Mouse (Mus musculus): ENCODE results near the gene Prdx1. TPM values are rescaled to one million over a fixed set of nuclear protein-coding genes. Genes with fewer than 3 reads are reported as not detected.

Prdx1 gene
- 1,503 and 1,977 TPM in 2 replicates for polyA plus RNA-seq (2014; fragmentation: Nextera tagmentation; extraction: Ambion mirVana)

DNA sequence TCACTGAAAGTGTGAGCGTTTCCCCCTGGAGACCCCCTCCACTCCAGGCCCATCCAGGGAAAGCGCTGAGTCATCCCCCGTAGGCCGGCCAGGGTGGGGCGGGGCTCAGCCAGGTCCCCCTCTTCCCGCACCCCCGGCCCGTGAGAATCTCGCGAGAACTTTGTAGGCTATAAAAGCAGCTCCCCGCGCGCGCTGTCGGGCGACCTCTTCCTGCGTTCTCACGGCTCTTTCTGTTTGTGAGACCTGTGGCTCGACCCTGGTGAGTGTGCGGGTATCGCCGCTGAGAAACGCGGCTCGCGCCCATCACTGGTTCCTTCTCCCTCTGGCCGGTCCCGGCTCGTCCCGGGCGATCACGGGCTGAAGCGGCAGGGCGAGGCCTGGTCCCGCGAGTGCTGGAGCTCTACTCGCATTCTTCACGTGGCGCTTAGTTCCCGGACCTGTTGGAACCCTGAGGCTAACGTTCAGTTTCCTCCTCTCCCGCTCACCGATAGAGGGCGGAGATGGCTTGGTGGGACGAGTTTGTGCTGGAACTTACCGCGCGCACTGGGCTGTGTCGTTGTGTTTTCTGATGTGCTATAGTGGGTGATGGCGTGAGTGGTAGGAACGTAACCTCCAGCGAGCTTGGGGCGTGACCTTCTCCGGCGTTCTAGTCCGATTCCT lies at the start of gene Prdx1:
Gene Prdx1, plus strand, starts transcription at position 143 of the 660 bp plus-strand sequence.
- WGBS, result under 1% methylated on average over 56 of the region's 56 CpGs
- peak; percentile 98 for ATAC-seq (ENCODE audit: low FRiP score, low TSS enrichment)
- Histone ChIP-seq H3K36me3 (ENCODE audit: control insufficient read depth, insufficient read depth, low read length) (peaks cover 29% of the 10 kb centered on the region), H3K27ac (ENCODE audit: low read depth, low read length) (peak within 1 kb of the TSS; percentile 95), H3K4me2 (replicated peaks; ENCODE audit: low read depth, low read length) (peak within 1 kb of the TSS; percentile 75), H3K9ac (ENCODE audit: low read depth, low read length) (peak within 1 kb of the TSS; percentile 77), H3K9me3 (ENCODE audit: control insufficient read depth, low read length) (no peaks in the 10 kb centered on the region), H3K27me3 (ENCODE audit: control insufficient read depth, insufficient read depth, low read length) (no peaks in the 10 kb centered on the region), H3K4me3 (ENCODE audit: low read length) (peak within 1 kb of the TSS; percentile 69), H3K4me1 (ENCODE audit: control insufficient read depth, insufficient read depth, low read length) (peaks cover 19% of the 10 kb centered on the region; the same call in 1 of the 2 replicates)

DNA sequence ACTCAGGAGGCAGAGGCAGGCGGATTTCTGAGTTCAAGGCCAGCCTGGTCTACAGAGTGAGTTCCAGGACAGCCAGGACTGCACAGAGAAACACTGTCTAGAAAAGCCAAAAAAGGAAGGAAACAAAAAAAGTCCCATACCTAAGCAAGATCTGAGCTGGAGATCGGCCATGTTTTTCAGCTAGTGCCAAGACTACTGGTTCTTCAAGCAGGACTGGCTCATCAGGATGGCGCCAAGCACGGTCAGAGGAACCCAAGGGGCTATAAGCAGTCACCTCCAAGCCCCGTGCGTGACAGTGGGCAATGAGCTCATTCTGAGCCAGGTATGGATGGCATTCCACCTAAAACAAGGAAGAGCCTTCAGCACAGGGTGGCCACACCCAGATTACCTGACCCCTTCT lies 46.5 kb upstream of the Prdx1 start:
- H3K27ac ChIP-seq (ENCODE audit: low read depth, low read length), result no peak overlapping the region
- no peak overlapping the region for H3K4me2 ChIP-seq (replicated peaks; ENCODE audit: low read depth, low read length)
- ATAC-seq (ENCODE audit: low FRiP score, low TSS enrichment), result no peak
- 94% methylated on average over 6 of the region's 6 CpGs for WGBS
- H3K9me3 ChIP-seq (ENCODE audit: control insufficient read depth, low read length), result no peaks in the 10 kb centered on the region
- no peak overlapping the region for H3K9ac ChIP-seq (ENCODE audit: low read depth, low read length)
- H3K36me3 ChIP-seq (ENCODE audit: control insufficient read depth, insufficient read depth, low read length), result peaks cover 90% of the 10 kb centered on the region
- no peaks in the 10 kb centered on the region for H3K27me3 ChIP-seq (ENCODE audit: control insufficient read depth, insufficient read depth, low read length)
- no peaks in the 10 kb centered on the region for H3K4me1 ChIP-seq (ENCODE audit: control insufficient read depth, insufficient read depth, low read length)
- H3K4me3 ChIP-seq (ENCODE audit: low read length), result no peak overlapping the region

DNA sequence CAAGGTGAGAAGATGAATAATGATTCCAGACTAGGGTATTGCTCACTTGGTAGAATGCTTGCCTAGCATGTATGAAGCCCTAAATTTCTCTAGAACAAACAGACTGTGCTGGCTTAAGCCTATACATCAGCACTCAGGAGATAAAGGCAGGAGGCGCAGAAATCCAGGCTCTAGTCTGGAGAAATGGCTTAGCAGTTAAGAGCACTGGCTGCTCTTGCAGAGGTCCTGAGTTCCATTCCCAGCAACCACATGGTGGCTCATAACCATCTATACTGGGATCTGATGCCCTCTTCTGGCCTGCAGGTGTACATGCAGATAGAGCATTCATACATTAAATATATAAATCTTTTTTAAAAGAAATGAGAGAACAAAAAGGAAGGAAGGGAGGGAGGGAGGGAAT lies 43.3 kb upstream of the Prdx1 start:
- 95% methylated on average over 1 of the region's 1 CpGs for WGBS
- ATAC-seq (ENCODE audit: low FRiP score, low TSS enrichment), result no peak
- H3K36me3 ChIP-seq (ENCODE audit: control insufficient read depth, insufficient read depth, low read length), result peaks cover 91% of the 10 kb centered on the region

DNA sequence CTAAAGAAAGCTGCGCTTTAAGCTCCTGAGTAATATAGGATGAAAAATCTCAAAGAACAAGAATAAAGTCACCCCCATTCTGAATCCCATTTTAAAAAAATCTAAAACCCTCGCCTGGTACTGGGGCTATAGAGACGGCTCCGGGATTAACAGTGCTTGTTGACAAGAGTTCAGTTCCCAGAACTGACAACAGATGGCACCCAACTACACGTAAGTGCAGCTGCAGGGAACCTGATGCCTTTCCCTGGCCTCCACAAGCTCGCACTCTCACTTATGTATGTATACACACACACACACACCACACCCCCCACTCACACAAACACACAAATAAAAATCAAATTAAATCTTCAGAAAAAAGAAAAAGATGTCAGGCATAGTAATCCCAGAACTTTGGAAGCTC lies 41.0 kb upstream of the Prdx1 start:
- Histone ChIP-seq H3K4me1 (ENCODE audit: control insufficient read depth, insufficient read depth, low read length) (peaks cover 4% of the 10 kb centered on the region), H3K4me3 (ENCODE audit: low read length) (no peak overlapping the region), H3K27me3 (ENCODE audit: control insufficient read depth, insufficient read depth, low read length) (no peaks in the 10 kb centered on the region), H3K4me2 (replicated peaks; ENCODE audit: low read depth, low read length) (no peak overlapping the region), H3K9ac (ENCODE audit: low read depth, low read length) (no peak overlapping the region), H3K27ac (ENCODE audit: low read depth, low read length) (no peak overlapping the region), H3K9me3 (ENCODE audit: control insufficient read depth, low read length) (no peaks in the 10 kb centered on the region), H3K36me3 (ENCODE audit: control insufficient read depth, insufficient read depth, low read length) (peaks cover 78% of the 10 kb centered on the region)
- 60% methylated on average over 6 of the region's 6 CpGs for WGBS
- no peak for ATAC-seq (ENCODE audit: low FRiP score, low TSS enrichment)

More for the DNA sequence above, 43.3 kb upstream of the Prdx1 start:
- no peak overlapping the region for H3K27ac ChIP-seq (ENCODE audit: low read depth, low read length)
- H3K4me3 ChIP-seq (ENCODE audit: low read length), result no peak overlapping the region
- H3K9ac ChIP-seq (ENCODE audit: low read depth, low read length), result no peak overlapping the region
- no peaks in the 10 kb centered on the region for H3K9me3 ChIP-seq (ENCODE audit: control insufficient read depth, low read length)
- H3K27me3 ChIP-seq (ENCODE audit: control insufficient read depth, insufficient read depth, low read length), result no peaks in the 10 kb centered on the region
- peaks cover 4% of the 10 kb centered on the region for H3K4me1 ChIP-seq (ENCODE audit: control insufficient read depth, insufficient read depth, low read length)
- no peak overlapping the region for H3K4me2 ChIP-seq (replicated peaks; ENCODE audit: low read depth, low read length)

DNA sequence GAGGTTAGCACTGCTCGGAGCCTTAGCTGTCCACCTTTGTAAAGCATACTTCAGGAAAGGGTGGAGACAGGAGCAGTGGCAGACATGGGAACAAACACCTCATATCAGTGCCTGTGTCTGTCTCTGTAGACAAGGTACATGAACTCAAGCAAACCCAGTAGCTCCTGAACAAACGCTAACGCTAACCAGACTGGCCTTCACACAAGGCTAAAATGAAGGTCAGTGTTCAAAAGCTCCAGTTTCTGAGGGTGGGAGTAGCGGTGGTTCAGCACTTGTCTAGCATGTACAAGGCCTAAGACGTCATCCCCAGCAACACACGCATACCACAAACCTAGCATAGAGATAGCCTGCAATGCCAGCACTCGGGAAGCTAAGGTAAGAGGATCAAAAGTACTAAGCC lies 39.7 kb upstream of the Prdx1 start:
- Histone ChIP-seq H3K4me1 (ENCODE audit: control insufficient read depth, insufficient read depth, low read length) (peaks cover 14% of the 10 kb centered on the region), H3K27ac (ENCODE audit: low read depth, low read length) (no peak overlapping the region), H3K4me3 (ENCODE audit: low read length) (no peak overlapping the region), H3K4me2 (replicated peaks; ENCODE audit: low read depth, low read length) (no peak overlapping the region), H3K27me3 (ENCODE audit: control insufficient read depth, insufficient read depth, low read length) (no peaks in the 10 kb centered on the region), H3K36me3 (ENCODE audit: control insufficient read depth, insufficient read depth, low read length) (peaks cover 71% of the 10 kb centered on the region), H3K9me3 (ENCODE audit: control insufficient read depth, low read length) (no peaks in the 10 kb centered on the region), H3K9ac (ENCODE audit: low read depth, low read length) (no peak overlapping the region; the same call in 1 of the 2 replicates)
- 82% methylated on average over 7 of the region's 7 CpGs for WGBS
- no peak for ATAC-seq (ENCODE audit: low FRiP score, low TSS enrichment)

DNA sequence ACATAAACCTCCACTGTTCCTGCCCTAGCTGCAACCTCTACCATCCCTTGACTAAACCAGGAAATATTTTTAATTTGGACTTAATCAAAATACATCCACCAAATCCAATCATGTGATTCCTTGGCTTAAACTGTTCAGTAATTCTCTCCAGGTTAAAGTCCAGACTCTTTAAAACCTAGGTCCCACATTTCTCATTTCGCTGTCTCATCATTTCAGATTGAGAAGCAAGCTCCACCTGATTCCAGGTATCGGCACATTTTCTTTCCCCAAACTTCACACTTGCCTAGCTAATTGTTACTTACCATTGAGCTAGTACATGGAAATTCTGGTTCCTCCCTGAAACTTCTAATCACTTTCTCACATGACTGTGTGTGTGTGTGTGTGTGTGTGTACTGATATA lies 35.9 kb upstream of the Prdx1 start:
- Histone ChIP-seq H3K36me3 (ENCODE audit: control insufficient read depth, insufficient read depth, low read length) (peaks cover 38% of the 10 kb centered on the region), H3K27ac (ENCODE audit: low read depth, low read length) (no peak overlapping the region), H3K4me3 (ENCODE audit: low read length) (peak overlapping the region; percentile 98; the same call in 1 of the 2 replicates), H3K9ac (ENCODE audit: low read depth, low read length) (no peak overlapping the region), H3K27me3 (ENCODE audit: control insufficient read depth, insufficient read depth, low read length) (no peaks in the 10 kb centered on the region), H3K4me2 (replicated peaks; ENCODE audit: low read depth, low read length) (peak overlapping the region; percentile 85), H3K4me1 (ENCODE audit: control insufficient read depth, insufficient read depth, low read length) (peaks cover 18% of the 10 kb centered on the region), H3K9me3 (ENCODE audit: control insufficient read depth, low read length) (no peaks in the 10 kb centered on the region)
- no peak for ATAC-seq (ENCODE audit: low FRiP score, low TSS enrichment)
- 96% methylated on average over 2 of the region's 2 CpGs for WGBS

DNA sequence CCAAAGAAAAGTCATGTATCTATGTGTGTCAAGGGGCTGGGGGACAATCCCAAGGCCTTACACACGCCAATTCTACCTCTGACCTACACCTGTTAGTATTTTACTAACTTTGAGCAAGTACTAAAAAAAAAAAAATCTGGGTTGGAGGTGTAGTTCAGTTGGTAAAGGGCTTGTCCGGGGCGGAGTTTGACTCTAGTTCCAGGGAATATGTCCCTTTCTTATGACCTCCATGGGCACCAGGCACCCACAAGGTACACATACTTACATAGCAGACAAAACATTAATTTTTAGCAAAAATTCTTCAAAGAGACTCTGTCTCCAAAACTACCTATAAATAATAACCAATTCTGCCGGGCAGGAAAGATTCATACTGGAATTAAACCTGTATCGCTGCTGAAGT lies 35.0 kb upstream of the Prdx1 start:
- Histone ChIP-seq H3K27ac (ENCODE audit: low read depth, low read length) (peak overlapping the region; percentile 94; the same call in 1 of the 2 replicates), H3K4me1 (ENCODE audit: control insufficient read depth, insufficient read depth, low read length) (peaks cover 18% of the 10 kb centered on the region)
- WGBS, result 36% methylated on average over 5 of the region's 5 CpGs

DNA sequence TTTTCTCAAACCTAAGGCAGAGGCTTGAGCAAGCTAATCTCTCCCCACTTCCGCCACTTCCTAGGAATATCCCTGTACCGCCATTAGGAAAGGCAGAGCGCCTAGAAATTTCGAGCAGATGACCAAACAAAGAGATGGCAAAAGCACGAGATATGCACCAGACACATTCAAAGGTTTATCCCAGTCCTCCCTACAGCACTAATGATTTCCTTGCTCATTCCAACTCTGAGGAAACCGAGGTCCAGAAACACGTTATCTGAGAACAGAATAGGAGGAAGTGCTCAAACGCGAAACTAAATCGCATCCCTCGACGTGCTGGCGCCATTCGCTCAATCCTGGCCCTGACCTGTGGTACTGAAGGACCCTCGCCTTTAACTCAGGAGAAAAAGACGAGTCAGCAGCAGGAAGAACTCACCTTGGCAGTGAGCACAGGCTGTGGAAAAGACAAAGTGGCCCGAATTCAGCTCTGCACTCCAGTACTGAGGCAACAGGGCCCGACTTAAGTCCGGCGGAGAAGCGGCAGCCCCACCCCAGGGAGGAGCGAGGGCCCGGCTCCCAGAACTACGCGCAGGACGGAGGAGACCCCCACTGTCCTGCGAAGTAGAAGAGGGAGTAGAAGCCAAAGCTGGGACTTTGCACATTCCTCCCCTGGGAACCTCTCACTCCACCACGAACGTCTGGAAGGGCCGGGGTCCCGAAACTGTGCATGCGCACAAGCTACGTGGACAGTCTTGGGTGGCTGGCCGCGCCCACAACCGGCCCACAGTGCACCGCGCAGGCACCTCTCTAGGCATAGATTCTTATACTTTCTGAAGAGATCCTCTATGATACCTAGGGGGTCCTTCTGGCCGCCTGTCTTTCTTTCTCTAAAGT lies 34.2 kb upstream of the Prdx1 start, which contains the start of gene Akr1a1:
Gene Akr1a1, minus strand, starts transcription at position 757 of the 873 bp plus-strand sequence.
- peak within 1 kb of the TSS; percentile 85 for H3K4me2 ChIP-seq (replicated peaks; ENCODE audit: low read depth, low read length)
- H3K27me3 ChIP-seq (ENCODE audit: control insufficient read depth, insufficient read depth, low read length), result no peaks in the 10 kb centered on the region
- no peaks in the 10 kb centered on the region for H3K9me3 ChIP-seq (ENCODE audit: control insufficient read depth, low read length)
- H3K4me3 ChIP-seq (ENCODE audit: low read length), result peak within 1 kb of the TSS; percentile 98
- peak within 1 kb of the TSS; percentile 94 for H3K27ac ChIP-seq (ENCODE audit: low read depth, low read length)
- H3K36me3 ChIP-seq (ENCODE audit: control insufficient read depth, insufficient read depth, low read length), result peaks cover 20% of the 10 kb centered on the region; the same call in 1 of the 2 replicates
- ATAC-seq (ENCODE audit: low FRiP score, low TSS enrichment), result peak; percentile 99
- peaks cover 18% of the 10 kb centered on the region for H3K4me1 ChIP-seq (ENCODE audit: control insufficient read depth, insufficient read depth, low read length)
- H3K9ac ChIP-seq (ENCODE audit: low read depth, low read length), result peak within 1 kb of the TSS; percentile 97
- WGBS, result under 1% methylated on average over 39 of the region's 39 CpGs

More for the DNA sequence above, 35.0 kb upstream of the Prdx1 start:
- Histone ChIP-seq H3K4me2 (replicated peaks; ENCODE audit: low read depth, low read length) (peak overlapping the region; percentile 85), H3K9ac (ENCODE audit: low read depth, low read length) (peak overlapping the region; percentile 97), H3K9me3 (ENCODE audit: control insufficient read depth, low read length) (no peaks in the 10 kb centered on the region), H3K4me3 (ENCODE audit: low read length) (peak overlapping the region; percentile 98), H3K36me3 (ENCODE audit: control insufficient read depth, insufficient read depth, low read length) (peaks cover 28% of the 10 kb centered on the region; the same call in 1 of the 2 replicates), H3K27me3 (ENCODE audit: control insufficient read depth, insufficient read depth, low read length) (no peaks in the 10 kb centered on the region)
- no peak for ATAC-seq (ENCODE audit: low FRiP score, low TSS enrichment)
